Mouse (Mus musculus) adrenal gland, postnatal 14 days (tissue): ENCODE results near the gene Foxred1. TPM values are rescaled to one million over a fixed set of nuclear protein-coding genes. Genes with fewer than 3 reads are reported as not detected.

ENCODE experiments used
- total RNA-seq: library from RNA; stranded (reverse); gene quantifications from 2 replicates; pipeline ENCODE4 v1.2.3, GENCODE M21; 2021

The Foxred1 gene
- total RNA-seq, 1 experiment from 2014 or later = 78.2 TPM

Other genes with a start within 250 kb of the Foxred1 start
- gene St3gal4, start 91.8 kb downstream of the Foxred1 start, total RNA-seq = 32.7 and 36.9 TPM in 2 replicates
- 23.2 and 25.2 TPM in 2 replicates for gene Dcps, start 35.0 kb downstream of the Foxred1 start, total RNA-seq
- gene Srpr, start 10.9 kb downstream of the Foxred1 start, total RNA-seq = 118 and 121 TPM in 2 replicates
- 5.9 and 7.3 TPM in 2 replicates for gene Tirap, start 10.8 kb downstream of the Foxred1 start, total RNA-seq
- 10.3 and 12.4 TPM in 2 replicates for gene Fam118b, start 56.8 kb upstream of the Foxred1 start, total RNA-seq
- gene Rpusd4, start 56.8 kb upstream of the Foxred1 start, total RNA-seq = 14.9 and 15.6 TPM in 2 replicates
- 22.1 and 24.4 TPM in 2 replicates for gene Cdon, start 210.1 kb upstream of the Foxred1 start, total RNA-seq